Mouse (Mus musculus) c-Kit-negative CD71-positive TER-119-positive erythroid progenitor cells, embryonic 14.5 days (primary cell): ENCODE data around the gene Spsb1.

Source experiments
- DNase-seq: peaks from one replicate; pipeline ENCODE4 v3.0.0-alpha.2; 2013; ENCODE audit warnings: low read depth, low spot score

Gene Spsb1

DNA sequence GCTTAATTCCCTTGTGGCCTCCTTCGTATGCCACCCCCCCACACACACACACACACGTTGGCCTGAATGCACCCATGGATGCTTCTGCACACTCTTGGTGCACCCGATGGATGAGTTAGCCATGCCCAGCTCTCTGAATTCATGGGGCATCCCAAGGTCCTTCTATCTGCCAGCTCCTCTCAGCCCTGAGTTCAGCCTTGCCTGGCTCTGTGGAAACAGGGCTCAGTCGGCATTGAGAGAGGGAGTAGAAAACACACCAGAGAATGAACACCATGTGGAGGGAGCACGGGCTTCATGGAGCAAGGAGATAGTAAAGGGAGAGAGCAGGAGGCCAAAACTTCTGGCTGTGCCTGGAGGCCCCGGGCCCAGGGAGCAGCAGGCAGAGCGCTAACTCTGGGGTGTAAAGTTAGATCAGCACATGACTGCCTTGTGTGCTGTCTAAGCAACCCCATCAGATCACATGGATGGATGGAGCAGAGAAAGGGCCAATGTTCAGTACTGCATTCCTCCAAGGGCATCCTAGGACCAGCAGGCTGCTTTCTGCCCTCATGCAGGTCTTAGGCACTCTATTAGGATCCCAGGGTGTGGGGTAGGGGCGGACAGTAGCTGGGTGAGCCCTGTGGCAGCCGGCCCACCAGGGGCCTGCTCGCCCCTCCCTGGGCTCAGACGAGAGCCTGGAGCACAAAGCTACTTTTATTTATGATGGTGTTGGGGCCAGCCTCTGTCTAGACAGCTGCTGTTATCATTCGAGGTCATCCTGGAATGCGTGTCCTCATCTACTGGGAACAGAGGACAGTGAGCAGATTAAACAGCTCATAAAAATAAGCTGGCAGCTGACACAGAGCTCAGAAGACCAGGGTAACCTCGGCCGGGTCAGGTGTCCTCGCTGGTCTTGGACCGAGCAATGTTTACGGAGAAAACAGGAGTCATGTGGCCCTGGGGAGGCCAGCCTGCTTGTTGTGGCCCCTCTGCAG, 68.3 kb downstream of the Spsb1 start:
- no peak for DNase-seq

DNA sequence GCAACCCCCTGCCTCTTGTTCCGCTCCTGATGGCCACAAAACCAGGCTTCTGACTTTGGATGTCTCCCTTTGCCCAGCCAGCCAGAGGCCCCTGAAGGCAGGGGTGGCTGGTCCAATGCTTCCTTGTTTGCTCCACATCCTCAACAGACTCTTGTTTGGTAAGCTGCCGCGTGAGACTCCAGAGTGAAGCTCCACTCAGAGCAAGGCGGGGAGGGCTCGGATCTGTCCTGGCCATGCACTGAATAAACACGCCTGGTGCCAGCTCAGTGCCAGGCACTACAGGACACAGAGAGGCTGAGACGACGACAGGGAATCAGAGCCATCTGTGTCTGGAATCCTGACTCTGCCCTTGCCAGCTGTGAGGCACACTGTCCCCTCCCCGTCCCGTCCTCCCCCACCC, 70.9 kb downstream of the Spsb1 start:
- no peak for DNase-seq

- no peak for DNase-seq
Measured at GRCm38 (mm10) chr4:149882139-149882916, 72.5 kb downstream of the Spsb1 start.

DNA sequence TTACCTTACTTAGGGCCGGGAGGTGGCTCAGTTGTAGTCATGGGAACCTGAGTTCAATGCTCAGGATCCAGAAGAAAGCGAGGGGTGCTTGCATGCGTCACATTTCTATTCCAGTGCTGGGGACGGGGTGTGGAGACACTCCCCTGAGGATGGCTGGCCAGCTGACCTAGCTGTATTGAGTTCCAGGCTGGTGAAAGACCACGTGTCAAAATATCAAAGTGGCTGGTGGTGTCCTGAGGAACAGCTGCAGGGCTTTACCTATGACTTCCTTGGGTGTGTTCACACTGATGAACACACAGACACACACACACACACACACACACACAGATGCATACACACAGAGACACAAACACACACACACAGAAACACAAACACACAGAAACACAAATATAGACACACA, 73.9 kb downstream of the Spsb1 start:
- no peak for DNase-seq

DNA sequence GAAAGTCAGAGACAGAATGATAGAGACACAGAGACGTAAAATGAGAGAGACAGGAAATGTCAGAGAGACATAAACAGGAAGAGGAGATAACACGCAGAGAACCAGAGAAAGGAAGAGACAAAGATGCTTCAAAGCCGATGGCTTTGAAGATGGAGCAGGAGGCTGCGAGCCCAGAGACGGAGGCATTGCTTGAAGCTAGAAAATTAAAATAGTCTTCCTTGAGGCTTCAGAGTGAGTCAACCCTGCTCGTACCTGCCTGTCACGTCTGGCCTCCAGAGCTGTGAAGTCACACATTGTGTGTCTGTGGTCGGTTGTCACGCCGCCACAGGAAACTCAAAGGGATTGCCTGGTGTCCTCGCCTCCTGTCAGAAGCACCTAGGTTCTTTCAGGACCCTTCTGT, 74.9 kb downstream of the Spsb1 start:
- no peak for DNase-seq

DNA sequence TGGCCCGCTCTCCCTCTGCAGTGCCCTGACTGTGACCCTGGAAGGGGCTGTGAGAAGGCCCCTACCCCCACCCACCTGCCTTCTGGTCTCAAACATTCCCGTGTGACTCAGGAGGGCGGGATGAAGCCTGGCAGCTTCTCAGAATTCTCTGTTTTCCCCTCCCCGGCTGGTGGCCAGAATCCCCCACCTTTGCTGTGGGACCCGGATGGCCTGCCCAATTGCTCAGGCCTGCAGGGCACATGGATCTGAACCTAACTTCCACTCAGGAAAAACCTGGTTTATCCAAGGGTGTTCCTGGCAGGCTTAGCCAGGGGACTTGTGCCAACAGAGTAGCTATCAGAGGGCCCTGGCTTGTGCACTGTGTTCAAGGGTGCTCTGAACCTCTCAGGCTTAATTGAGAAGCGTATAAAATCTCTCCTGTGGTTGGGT, 76.8 kb downstream of the Spsb1 start:
- DNase-seq: no peak

- no peak for DNase-seq
Measured at GRCm38 (mm10) chr4:149877202-149877601, 77.6 kb downstream of the Spsb1 start.

DNA sequence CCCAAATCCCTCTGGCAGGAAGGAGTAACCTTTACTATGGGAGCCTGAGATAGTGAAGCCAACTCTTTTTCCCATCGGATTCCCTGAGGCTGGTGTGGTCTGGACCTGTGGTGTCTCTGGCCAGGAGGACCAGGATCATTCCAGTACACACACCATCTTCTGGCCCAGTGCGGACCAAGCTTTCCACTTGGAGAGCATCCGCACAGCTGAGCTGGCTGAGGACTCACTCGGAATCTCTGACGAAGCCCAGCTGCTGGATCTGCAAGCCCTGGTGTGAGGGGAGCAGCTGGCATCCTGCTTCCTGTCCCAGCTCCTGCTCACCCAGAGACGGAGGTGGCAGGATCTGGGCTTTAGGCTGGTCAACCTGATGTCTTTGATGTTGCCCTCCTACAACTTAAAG, 78.1 kb downstream of the Spsb1 start:
- no peak for DNase-seq

GRCm38 (mm10) chr4:149875986-149876501, 78.8 kb downstream of the Spsb1 start:
- no peak for DNase-seq

GRCm38 (mm10) chr4:149875296-149875695, 79.5 kb downstream of the Spsb1 start:
- DNase-seq: no peak

- no peak for DNase-seq
Measured at GRCm38 (mm10) chr4:149872236-149872635, 82.6 kb downstream of the Spsb1 start.

- no peak for DNase-seq
Measured at GRCm38 (mm10) chr4:149871582-149871981, 83.3 kb downstream of the Spsb1 start.

- no peak for DNase-seq
Measured at GRCm38 (mm10) chr4:149871014-149871413, 83.8 kb downstream of the Spsb1 start.

- no peak for DNase-seq
Measured at GRCm38 (mm10) chr4:149870412-149870811, 84.4 kb downstream of the Spsb1 start.

DNA sequence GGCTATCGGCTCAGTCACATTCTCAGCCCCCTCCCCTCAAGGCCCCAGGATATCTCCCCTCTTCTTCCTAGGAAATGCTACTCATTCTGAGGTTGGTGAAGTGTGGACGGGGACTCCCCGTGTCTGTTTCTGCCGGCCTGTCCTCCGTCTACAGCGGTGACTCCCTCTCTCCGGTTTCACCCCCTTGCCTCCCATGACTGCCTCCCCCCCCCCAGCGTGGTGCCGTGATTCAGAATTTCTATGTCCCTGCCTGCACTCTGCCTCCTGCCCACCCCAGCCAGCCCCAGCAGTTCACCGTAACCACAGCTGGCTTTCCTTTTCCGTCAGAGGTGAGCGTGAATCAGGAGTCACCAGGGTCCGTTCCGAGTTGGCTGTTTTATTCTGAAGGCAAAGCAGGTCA, 86.1 kb downstream of the Spsb1 start:
- no peak for DNase-seq

- no peak for DNase-seq
Measured at GRCm38 (mm10) chr4:149868009-149868408, 86.8 kb downstream of the Spsb1 start.

- no peak for DNase-seq
Measured at GRCm38 (mm10) chr4:149867351-149867750, 87.5 kb downstream of the Spsb1 start.

DNA sequence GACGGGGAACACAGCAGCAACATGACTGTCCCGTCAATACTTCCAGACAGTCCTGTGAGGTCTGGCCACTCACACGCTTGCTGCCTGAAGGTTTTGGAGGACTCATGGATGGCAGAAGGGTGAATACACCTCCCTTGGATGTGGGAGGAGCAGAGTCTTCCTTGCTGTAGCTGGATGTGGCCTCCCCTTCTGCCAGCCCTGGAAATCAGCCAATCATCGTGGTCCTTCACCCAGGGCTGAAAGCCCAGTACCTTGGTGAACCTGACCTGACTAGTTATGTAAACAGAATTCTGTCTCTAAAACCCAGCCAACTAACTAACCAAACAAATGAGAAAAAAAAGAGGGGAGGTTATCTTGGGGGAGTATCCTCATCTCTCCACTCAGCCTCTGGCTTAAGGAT, 90.4 kb downstream of the Spsb1 start:
- no peak for DNase-seq

DNA sequence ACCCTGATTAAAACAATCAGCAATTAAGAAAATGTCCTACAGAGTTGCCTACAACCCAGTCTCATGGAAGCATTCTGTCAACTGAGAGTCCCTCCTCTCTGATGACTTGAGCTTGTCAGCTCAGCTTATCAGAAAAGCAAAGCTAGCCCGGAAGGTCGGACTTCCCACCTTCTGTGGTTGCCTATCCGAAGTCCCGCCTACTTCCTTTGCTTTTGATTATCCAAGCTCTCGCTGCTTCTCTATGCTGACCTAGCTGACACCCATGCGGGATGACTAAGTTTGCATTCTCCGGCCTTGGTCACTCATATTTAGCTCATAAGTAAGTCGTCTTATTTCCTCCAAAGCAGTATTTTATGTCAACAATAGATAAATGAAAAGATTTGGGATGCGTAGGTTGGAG, 91.3 kb downstream of the Spsb1 start:
- DNase-seq: peak; percentile 51

DNA sequence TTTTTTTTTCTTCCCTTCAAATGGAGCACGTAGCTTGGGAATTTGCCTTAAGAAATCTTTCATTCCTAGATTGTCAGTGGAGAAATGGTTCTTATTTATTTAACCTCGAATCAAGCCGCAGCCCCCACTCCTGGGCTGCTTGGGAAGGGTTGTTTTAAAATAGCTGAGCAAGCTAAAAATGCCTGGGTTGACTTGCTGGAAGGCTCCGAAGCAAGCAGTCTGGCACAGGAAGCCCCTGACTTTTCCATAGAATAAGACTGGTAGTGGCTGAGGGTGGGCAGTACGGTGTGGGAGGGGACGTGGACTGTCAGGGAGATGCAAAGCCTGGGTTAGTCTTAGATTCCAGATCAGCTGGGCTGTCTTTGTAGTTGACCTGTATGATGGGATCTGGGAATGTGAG, 94.5 kb downstream of the Spsb1 start:
- DNase-seq: no peak

- no peak for DNase-seq
Measured at GRCm38 (mm10) chr4:149858584-149858983, 96.3 kb downstream of the Spsb1 start.

- no peak for DNase-seq
Measured at GRCm38 (mm10) chr4:149858097-149858496, 96.7 kb downstream of the Spsb1 start.
